Mouse (Mus musculus) liver, embryonic 16.5 days (tissue): ENCODE measurements at regions not wholly inside any gene's neighbourhood (a gene's known extent, or its start where the extent isn't known, plus 50 kb on each side); places are given as distances from the start of the nearest gene placed in this dataset.

Experiments used
- ATAC-seq: fragments of 200-750 bp; cut with Nextera tagmentation; 2 replicates; pipeline ENCODE4 v1.8.0; 2017; ENCODE audit warnings: low read depth, mild to moderate bottlenecking, moderate number of reproducible peaks, moderate library complexity
- H3K27ac ChIP-seq: fragments of 300-500 bp; sonication (generic); 2 replicates; pipeline ENCODE4 v1.5.1; 2014; ENCODE audit warnings: mild to moderate bottlenecking, low read length
- H3K27me3 ChIP-seq: fragments of 300-500 bp; sonication (generic); 2 replicates; pipeline ENCODE4 v1.6.1; 2014; ENCODE audit warnings: low read depth, low read length, mixed read lengths; ENCODE audit not compliant: control insufficient read depth, insufficient read depth
- H3K36me3 ChIP-seq: fragments of 300-500 bp; sonication (generic); 2 replicates; pipeline ENCODE4 v1.6.1; 2014; ENCODE audit warnings: mild to moderate bottlenecking; ENCODE audit not compliant: control insufficient read depth, insufficient read depth
- H3K4me1 ChIP-seq: fragments of 300-500 bp; sonication (generic); 2 replicates; pipeline ENCODE4 v1.6.1; 2014; ENCODE audit warnings: low read depth, low read length, mixed read lengths; ENCODE audit not compliant: control insufficient read depth
- H3K4me2 ChIP-seq: fragments of 300-500 bp; sonication (generic); 2 replicates; pipeline ENCODE4 v1.6.1; 2014; ENCODE audit warnings: low read depth, low read length, mixed read lengths
- H3K4me3 ChIP-seq: fragments of 300-500 bp; sonication (generic); 2 replicates; pipeline ENCODE4 v1.5.1; 2014; ENCODE audit warnings: low read depth, mild to moderate bottlenecking, low read length
- H3K9ac ChIP-seq: fragments of 300-500 bp; sonication (generic); 2 replicates; pipeline ENCODE4 v1.6.1; 2014; ENCODE audit warnings: low read depth, low read length
- H3K9me3 ChIP-seq: fragments of 300-500 bp; sonication (generic); replicated peaks from 2 replicates; pipeline ENCODE4 v1.6.1; 2016; ENCODE audit warnings: low read length; ENCODE audit not compliant: control insufficient read depth
- WGBS: fragments of 180-500 bp; shearing (Covaris S2); extraction: QIAGEN DNeasy Blood & Tissue Kit; methylation state at CpG from one replicate; pipeline ENCODE4 v1.1.7; 2014; ENCODE audit not compliant: insufficient replicate concordance; 5-methylcytosine and 5-hydroxymethylcytosine counted together

- Histone ChIP-seq H3K27me3 (peaks cover 5% of the 10 kb centered on the region; the same call in 1 of the 2 replicates), H3K9ac (no peak overlapping the region), H3K36me3 (no peaks in the 10 kb centered on the region), H3K4me1 (peaks cover 2% of the 10 kb centered on the region), H3K4me3 (no peak overlapping the region), H3K4me2 (no peak overlapping the region), H3K27ac (no peak overlapping the region), H3K9me3 (no peaks in the 10 kb centered on the region)
- 45% methylated on average over 5 of the region's 5 CpGs for WGBS
- no peak for ATAC-seq
Observed at GRCm38 (mm10) chr9:61311604-61312003, 60.6 kb upstream of the Tle3 start.

GRCm38 (mm10) chr9:61314630-61315179 is 57.5 kb upstream of the Tle3 start:
- peak; percentile 53 for ATAC-seq
- 50% methylated on average over 6 of the region's 6 CpGs for WGBS
- peaks cover 5% of the 10 kb centered on the region; the same call in 1 of the 2 replicates for H3K27me3 ChIP-seq
- H3K36me3 ChIP-seq: no peaks in the 10 kb centered on the region
- no peaks in the 10 kb centered on the region for H3K9me3 ChIP-seq
- no peak overlapping the region for H3K4me3 ChIP-seq
- H3K9ac ChIP-seq: no peak overlapping the region
- no peak overlapping the region for H3K27ac ChIP-seq
- H3K4me1 ChIP-seq: peaks cover 2% of the 10 kb centered on the region
- no peak overlapping the region for H3K4me2 ChIP-seq

- Histone ChIP-seq H3K9ac (no peak overlapping the region), H3K27me3 (peaks cover 8% of the 10 kb centered on the region), H3K4me3 (no peak overlapping the region), H3K36me3 (no peaks in the 10 kb centered on the region), H3K9me3 (no peaks in the 10 kb centered on the region), H3K4me2 (no peak overlapping the region), H3K27ac (no peak overlapping the region), H3K4me1 (peaks cover 1% of the 10 kb centered on the region)
- WGBS: 52% methylated on average over 17 of the region's 17 CpGs
- no peak for ATAC-seq
Observed at GRCm38 (mm10) chr9:61315371-61316298, 56.5 kb upstream of the Tle3 start.

GRCm38 (mm10) chr9:61316442-61316841 is 55.7 kb upstream of the Tle3 start:
- peaks cover under 1% of the 10 kb centered on the region for H3K4me1 ChIP-seq
- H3K4me2 ChIP-seq: no peak overlapping the region
- no peak for ATAC-seq
- H3K27me3 ChIP-seq: peaks cover 8% of the 10 kb centered on the region
- no peak overlapping the region for H3K4me3 ChIP-seq
- H3K9ac ChIP-seq: no peak overlapping the region
- H3K9me3 ChIP-seq: no peaks in the 10 kb centered on the region
- H3K36me3 ChIP-seq: no peaks in the 10 kb centered on the region
- no peak overlapping the region for H3K27ac ChIP-seq
- WGBS: 43% methylated on average over 4 of the region's 4 CpGs

GRCm38 (mm10) chr9:61319721-61320120 is 52.4 kb upstream of the Tle3 start:
- ATAC-seq: no peak
- WGBS: 60% methylated on average over 6 of the region's 6 CpGs
- no peaks in the 10 kb centered on the region for H3K9me3 ChIP-seq
- peaks cover 14% of the 10 kb centered on the region for H3K4me1 ChIP-seq
- no peak overlapping the region for H3K4me2 ChIP-seq
- peaks cover 6% of the 10 kb centered on the region for H3K27me3 ChIP-seq
- H3K36me3 ChIP-seq: no peaks in the 10 kb centered on the region
- H3K9ac ChIP-seq: no peak overlapping the region
- no peak overlapping the region for H3K27ac ChIP-seq
- H3K4me3 ChIP-seq: no peak overlapping the region

GRCm38 (mm10) chr9:61321314-61321713 is 50.9 kb upstream of the Tle3 start:
- Histone ChIP-seq H3K27ac (no peak overlapping the region), H3K27me3 (peaks cover 6% of the 10 kb centered on the region), H3K4me3 (no peak overlapping the region), H3K36me3 (no peaks in the 10 kb centered on the region), H3K9me3 (no peaks in the 10 kb centered on the region), H3K4me1 (peaks cover 14% of the 10 kb centered on the region), H3K4me2 (no peak overlapping the region), H3K9ac (no peak overlapping the region)
- WGBS: 14% methylated on average over 1 of the region's 1 CpGs
- ATAC-seq: peak; percentile 58

- 20% methylated on average over 8 of the region's 8 CpGs for WGBS
- no peak overlapping the region for H3K4me3 ChIP-seq
- H3K4me2 ChIP-seq: no peak overlapping the region
- H3K27me3 ChIP-seq: peaks cover 6% of the 10 kb centered on the region
- no peak overlapping the region for H3K9ac ChIP-seq
- no peaks in the 10 kb centered on the region for H3K36me3 ChIP-seq
- ATAC-seq: 0 out of 2 replicates have a peak, but pooled peaks have one; percentile 8
- H3K4me1 ChIP-seq: peaks cover 14% of the 10 kb centered on the region
- no peaks in the 10 kb centered on the region for H3K9me3 ChIP-seq
- no peak overlapping the region for H3K27ac ChIP-seq
Observed at GRCm38 (mm10) chr9:61321825-61322224, 50.3 kb upstream of the Tle3 start.

GRCm38 (mm10) chr9:61322333-61322732 is 49.8 kb upstream of the Tle3 start:
- Histone ChIP-seq H3K9me3 (no peaks in the 10 kb centered on the region), H3K27ac (no peak overlapping the region), H3K9ac (no peak overlapping the region), H3K4me1 (peaks cover 14% of the 10 kb centered on the region), H3K4me3 (no peak overlapping the region), H3K36me3 (no peaks in the 10 kb centered on the region), H3K4me2 (no peak overlapping the region), H3K27me3 (peaks cover 6% of the 10 kb centered on the region)
- 30% methylated on average over 11 of the region's 11 CpGs for WGBS
- ATAC-seq: no peak
